Mouse (Mus musculus) CD8-positive naive resting alpha-beta T cell, adult 2 months (primary cell): ENCODE data around the gene Atg4c.
A peak's percentile ranks its signal among the peaks of the same experiment; 100 is the strongest.

ENCODE experiments used
- DNase-seq, 2 experiments: peaks; one replicate each; pipeline ENCODE4 v3.0.0; 2022; ENCODE audit warnings: low read depth in 2 of 2, low spot score in 2 of 2

Gene Atg4c

DNA sequence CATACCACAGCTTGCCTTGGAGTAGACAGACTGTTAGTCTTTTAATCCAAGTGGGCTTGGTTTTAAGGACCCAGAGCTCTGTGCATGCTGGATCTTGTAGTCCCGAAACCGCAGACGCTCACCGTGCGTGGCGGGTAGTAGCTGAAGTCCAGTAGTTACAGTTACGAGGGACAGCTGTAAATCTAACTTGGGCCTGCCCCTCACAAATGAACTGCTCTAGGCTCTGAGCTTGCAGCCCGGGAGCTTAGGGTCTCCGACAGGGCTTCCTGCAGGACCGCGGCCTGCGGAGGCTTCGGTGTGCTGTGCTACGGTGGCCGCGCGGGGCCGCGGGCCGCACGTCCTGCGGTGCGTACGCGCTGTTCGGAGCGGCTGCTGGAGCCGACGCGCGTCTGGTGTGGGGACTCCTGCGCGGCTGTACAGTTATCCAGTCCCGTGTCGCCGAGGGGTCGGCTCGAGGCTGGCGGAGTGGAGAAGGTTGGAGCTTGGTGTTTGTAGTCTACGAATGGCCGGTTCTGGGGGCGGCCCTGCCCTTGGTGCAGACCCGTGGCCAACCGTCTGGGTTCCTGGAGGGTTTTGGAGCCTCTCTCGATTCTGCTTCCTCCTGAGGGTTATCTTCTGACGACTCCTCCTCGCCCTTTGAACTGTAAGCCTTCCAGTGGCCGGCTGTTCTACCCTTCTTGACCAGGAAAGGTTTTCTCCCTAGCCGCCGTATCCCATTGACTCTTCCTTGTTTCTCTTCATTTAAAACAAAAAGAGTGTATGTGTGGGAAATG, at the start of gene Atg4c:
TSS of gene Atg4c (plus strand) at position 125 of the 773 bp plus-strand sequence.
- DNase-seq, result peak; percentile 15 to 29

DNA sequence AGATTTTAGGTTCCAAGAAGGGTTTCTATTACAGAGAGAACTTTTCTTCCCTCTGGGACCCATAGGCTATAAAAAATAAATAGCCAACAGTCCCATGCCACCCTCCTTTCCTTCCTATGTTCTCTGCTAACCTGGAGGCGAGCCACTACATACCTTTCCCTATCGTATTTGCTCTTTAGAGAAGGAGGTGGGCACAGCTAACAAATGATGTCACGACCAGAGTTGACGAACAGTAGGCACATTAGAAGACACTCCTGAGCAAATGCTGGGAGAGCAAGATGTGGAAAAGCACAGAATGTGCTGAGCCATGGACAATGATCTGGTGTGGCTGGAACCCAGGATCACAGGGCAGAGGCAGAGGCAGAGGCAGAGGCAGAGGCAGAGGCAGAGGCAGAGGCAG, 42.3 kb upstream of the Atg4c start:
- DNase-seq, result no peak

DNA sequence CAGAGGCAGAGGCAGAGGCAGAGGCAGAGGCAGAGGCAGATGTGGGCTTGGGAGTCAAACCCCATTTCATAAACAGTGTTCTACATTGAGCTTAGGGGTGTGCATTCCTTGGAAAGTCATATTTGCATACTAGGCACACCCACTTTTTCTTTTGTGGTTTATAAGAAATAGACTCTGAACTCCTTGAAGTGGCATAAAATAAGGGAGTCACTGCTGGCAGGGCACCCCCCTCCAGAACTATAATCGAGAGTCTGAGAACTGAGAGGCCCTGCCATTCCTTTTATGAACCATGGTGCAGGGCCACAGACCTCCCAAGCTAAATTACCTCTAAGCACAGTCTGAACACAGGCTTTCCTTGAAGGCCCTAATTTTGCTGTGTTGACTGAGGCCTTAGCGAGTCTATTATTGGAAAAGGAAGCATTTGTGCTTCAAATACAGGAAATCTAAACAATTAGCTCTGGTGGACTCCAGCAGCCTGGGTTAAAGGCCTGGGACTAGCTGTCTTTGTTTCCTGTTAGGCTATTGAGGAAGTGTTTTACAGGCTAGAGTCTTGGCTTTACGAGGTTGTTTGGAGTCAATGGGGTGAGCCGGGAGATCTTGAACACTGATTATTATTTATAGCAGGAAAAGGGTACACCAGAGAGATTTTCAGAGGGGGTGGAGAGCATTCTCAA, 41.7 kb upstream of the Atg4c start:
- no peak for DNase-seq

DNA sequence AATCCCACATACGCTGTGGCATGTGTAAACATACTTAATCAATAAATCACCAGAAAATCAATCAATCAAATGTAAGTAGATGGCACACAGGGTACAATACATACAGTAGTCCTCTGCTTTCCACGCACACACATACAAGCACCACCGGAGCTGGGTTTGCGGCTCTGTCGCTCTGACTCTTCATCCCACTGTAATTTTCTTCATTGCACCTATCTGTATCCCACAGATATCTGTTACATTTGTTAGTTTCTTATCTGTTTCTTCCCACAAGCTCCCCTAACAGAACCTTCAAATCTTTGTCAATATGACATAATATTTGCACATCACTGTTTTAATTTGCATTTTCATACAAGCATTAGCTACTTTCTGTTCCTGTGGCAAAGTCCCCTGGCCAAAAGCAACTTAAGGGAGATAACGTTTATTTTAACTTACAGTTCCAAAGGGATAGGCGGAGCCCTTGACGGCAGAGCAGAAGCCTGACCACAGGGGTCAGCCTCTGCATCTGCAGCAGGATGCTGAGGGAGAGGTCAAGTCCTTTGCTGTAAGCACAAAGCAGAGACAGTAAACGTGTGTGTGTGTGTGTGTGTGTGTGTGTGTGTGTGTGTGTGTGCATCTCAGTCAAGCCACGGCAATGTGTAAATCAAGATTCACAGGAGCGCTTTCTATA, 37.0 kb upstream of the Atg4c start:
- no peak for DNase-seq

DNA sequence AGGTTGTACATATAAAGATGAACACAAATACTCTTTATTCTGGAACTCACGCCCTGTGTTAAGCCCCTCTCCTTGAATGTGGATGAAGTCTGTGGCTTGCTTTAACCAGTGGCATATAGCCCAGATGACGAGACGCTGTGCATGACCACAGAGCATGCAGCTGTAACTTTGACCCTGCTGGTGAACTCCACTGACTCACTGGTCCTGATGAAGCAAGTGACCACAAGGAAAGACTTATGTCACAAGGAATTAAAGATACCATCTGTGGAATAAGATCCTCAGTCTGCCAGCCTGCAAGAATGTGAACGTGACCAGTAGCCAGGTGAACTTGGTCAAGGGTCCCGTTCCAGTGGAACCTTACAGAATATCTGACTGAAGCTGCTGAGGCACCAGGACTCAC, 35.2 kb upstream of the Atg4c start:
- no peak for DNase-seq

DNA sequence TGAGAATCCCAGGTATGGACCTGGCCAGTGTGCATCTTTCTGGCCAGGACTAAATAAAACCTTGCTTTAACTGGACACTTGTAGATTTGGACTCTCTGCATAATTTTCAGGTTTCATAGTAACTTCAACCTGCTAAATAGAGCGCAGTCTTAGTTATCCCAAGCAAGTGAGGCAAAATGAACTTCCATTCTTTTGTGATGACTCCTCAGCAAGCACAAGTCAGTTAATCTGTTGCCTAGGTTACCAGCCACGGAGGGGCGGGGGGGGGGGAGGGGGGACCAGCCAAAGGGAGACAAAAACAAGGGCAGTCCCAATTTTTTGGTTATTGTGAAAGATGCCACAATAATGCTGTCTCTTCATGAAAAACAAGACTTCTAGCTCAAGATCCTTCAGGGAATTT, 33.3 kb upstream of the Atg4c start:
- no peak for DNase-seq

DNA sequence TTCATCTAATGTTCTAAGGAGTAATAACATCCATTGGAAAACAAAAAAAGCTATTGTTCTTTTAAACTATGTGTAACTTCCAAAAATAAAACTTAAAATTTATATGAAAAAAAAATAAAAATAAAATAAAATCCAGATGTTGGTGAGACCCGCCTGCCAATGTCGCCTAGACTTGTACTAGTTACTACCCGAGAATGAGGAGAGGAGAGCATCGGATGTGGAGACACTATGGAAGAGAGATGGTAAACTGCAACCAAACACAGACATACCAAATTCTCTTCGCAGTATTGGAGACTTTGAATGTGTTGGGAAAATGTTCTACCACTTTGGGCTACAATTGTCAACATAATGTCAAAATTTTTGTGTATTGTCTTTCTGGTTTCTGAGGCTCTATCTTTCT, 32.8 kb upstream of the Atg4c start:
- DNase-seq, result no peak

DNA sequence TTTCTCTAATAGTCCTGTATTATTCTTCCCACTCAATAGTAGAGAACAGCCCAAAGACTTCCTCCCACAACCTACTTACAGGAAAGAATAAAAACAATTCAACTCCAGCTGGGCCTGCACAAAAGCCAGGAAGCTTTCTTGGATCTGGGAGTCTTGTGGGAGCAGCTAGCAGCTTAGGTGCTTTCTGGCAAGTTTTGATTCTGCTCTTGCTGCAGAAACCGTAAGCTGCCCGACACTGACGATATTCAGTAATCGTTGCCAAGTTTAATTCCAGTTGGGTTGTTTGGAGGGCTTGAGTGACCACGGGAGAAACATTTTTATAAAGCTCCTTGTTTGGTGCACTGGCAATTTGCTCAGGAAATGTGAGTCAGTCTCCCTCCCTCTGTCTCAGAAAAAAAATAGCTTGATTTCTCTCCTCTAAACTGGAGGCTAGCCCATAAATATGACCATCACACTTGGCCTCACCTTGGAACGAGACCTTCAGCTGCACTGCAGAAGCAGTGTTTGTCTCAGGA, 32.2 kb upstream of the Atg4c start:
- DNase-seq, result no peak

DNA sequence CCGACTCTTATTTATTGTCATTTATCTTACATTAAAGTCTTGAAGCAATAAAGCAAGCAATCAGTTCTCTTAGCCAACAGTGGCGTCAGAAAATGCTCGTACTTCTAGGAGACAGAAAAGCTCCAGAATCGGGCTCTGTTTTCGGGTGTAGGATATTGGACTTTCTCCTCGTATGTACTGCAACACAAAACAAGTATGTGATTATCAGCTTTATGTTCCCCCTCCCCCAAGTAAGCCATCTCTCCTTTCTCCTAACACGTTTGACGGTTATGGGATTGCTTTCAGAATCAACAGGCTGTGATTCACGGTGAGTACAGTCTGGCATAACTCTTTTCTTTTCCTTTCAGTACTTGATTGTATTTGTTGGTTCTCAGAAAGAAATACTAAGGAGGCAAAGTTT, 30.7 kb upstream of the Atg4c start:
- DNase-seq, result no peak

DNA sequence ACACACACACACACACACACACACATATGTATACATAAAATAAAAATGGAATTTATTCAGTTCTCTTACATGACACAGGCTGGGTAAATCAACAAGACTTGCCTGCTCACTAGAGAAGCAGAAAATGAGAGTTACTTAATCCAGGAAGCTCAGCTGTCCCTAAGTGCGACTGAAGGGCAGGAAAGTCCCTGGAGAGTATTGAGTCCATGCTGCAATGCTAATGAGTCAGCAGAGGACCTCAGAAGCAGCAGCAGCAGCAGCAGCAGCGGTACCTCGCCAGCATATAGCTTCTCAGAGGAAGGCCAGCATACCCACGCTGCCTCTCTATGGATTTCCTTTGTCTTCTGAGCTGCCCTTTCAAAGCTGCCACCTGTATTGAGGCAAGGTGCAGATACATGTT, 30.2 kb upstream of the Atg4c start:
- no peak for DNase-seq

DNA sequence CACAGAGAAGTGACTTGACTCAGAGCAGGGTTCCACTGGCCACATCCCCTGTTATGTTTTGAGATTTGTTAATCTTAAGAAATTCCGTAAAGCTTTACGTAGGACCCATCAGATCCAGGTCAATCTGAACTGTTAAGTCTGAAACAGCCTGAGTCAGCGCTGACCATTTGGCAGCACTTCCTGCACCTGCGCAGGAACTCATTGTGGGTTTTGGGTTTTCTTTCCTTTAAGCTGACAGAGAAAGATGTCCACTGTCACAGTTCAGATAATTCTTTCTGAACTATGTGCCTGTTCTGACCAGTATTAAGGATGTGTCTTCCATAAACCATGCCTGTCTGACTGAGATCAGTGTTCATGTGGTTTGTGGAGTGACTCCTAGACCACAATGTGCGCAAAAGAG, 24.9 kb upstream of the Atg4c start:
- DNase-seq, result no peak

DNA sequence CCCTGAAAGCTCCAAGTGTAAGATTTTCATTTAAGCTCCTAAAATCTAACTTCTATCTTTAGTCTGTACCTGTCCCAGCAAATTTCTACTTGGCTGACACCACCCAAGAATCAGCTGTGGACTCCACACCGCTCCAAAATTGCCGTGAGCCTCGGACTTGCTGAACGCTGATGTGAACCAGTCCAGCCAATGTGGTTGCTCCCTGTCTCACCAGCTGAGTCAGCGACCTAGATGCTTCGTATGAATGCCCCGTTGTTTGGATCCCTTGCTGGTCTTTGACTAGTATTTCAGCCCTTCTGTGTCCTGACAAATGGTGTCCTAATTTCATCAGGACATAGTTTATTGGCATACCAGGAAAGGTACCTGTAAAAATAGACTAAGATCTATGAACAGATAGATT, 19.5 kb upstream of the Atg4c start:
- no peak for DNase-seq

DNA sequence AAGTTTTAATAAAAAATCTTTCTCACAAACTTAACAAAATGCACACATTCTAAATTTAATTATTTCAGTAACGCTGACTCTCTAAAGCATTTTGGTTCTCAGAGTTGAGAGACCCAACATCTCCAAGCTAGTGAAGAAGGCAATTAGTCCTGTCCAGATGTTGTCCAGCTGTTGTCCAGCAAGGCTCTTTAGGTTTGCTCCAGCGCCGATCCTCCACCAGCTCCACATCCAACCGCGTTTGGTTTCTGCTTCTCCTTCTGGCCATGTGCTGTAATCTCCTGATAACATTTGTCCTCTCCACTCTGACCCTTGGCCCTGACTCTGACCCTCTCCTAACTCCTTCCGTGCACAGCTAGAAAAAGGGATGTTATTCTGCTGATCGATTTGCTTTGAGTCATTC, 16.9 kb upstream of the Atg4c start:
- DNase-seq, result no peak

DNA sequence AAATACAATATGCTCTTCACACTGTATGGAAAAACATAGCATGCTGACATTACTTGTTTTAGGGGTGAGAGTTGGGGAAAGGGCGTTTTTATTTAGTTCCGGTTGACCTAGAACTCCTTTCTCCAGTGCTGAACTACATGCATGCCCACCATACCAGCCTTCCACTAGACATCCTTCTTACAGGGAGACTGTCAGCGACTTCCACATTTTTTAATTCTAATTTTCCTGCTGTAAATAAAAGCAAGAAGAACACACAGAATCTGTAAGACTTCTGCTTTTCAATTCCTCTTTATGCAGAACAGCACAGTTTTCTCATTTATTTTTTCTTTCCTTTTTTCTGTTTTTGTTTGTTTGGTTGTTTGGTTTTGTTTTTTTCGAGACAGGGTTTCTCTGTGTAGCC, 16.5 kb upstream of the Atg4c start:
- no peak for DNase-seq

DNA sequence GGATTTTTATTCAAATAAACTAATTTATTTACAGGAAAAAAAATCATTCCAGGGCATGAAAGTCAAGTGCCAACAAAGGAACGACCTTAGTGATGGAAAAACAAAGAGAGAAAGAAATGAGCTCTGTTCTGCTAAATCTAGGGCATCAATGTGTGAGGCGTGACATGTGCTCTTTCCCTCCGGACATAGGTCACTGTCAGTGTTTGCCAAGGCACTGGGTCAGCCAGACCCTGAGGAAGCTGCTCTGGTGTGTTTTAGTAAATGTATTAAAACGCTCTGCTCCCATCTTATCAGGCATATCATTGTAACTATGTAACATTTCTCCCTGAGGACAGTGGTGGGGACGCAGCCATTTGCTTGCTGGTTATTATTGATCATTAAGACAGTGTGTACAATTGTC, 14.9 kb upstream of the Atg4c start:
- DNase-seq, result no peak

DNA sequence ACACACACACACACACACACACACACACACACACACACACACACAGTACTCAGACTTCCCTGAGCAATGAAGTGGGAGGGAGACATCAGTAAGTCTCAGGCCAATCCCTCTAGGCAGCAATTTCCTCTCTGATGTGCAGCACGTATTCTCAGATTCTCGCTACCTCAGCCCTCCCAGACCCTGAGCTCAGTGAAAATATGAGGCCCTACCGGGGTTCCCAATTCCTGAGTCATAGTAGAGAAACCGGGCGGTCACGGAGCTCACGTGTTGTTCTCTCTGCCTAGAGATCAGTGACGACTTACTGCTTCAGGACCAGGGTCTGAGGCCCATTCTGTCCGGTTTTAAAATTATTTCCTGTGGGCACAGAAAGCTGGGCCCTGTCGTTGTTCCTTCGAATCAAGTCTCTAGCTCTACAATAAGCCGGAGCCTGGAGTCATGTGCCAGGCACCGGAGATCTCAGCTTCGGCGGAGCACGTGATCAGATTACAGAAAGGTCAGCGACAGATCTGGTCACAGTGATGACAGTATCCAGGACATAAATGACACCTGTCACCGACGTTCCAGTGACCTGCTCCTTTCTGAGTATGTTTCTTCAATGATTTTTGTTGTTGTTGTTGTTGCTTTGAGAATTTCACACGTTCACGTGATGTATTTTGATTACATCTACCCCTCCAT, 14.2 kb upstream of the Atg4c start:
- no peak for DNase-seq

DNA sequence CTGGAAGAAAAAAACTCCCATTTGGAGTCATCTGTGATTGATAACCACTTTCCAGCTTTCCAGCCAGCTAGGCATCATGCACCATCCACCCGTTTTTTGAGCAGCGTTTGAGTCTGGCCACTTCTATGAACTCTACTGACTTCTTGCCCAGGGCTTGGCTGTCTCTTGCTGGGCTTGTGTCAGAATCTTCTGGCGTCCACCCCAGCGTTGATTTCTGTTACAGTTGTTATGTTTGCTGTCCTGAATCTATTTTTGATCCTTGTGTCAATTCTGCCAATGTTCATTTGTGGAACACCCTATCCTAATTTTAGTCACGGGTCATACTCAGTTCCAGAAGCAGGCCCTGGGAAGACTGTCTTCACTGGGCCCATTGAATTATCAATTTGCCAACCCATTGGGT, 12.8 kb upstream of the Atg4c start:
- no peak for DNase-seq

DNA sequence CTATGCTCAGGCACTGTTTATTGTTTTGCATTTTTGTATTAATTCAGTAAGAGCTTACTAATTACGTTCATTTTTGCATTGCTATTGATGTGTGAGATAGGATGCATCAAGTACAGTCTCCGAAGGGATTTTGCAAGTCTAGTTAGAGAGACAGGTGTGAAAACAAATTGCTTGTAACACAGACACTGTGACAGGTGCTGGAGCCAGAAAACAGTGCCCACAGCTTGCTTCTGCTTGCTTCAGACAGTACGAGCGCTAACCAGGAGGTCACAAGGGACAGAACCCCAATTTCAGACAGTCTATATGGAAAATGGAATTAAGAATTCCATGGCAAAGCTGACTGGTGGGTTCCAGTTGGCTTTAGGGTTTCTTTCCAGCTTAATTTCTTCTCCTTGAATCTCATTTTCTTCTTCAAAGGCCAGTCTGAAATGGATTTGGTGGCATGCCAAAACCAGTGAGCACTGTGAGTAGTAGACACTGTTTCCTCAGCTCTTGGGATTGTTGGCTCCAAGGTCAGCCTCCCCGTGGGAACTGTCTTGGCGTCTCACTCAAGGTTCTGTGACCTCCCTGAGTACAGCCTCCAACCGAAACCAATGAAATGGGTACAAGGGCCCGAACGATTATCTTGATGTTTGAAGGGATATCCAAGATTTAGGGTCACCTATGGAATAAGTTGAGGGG, 11.9 kb upstream of the Atg4c start:
- DNase-seq, result no peak

DNA sequence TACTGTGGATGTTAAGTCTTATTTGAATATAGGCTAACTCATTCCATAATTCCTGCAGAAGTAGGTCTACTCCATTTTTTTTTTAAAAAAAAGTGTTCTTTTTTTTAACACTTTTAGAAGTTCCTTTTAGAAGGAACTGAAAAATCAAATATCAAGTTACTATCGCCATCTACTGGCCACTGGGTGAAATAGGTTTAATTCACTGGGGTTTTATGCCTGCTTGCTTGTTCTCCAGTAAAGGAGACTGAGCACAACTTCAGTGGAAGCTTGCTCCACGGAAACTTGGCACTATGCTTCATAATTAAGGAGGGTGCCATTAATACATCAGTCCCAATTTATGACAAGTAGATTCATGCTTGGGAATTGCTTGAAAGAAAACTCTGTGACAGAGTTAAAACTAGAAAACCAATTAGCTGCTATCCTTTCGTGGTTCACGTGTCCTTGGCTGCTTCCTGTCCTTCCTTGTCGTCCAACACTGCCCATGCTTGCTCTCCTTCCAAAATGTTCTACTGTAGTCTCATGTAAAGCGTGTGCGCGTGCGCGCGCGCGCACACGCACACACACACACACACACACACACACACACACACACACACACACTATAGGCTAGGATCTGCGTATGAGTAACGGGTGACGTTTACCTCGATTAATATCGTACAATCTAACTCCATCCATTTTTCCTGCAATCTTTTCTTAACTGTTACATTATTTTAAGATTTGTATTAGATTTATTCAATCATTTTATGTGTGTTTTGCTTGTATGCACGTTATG, 10.9 kb upstream of the Atg4c start:
- DNase-seq, result no peak

DNA sequence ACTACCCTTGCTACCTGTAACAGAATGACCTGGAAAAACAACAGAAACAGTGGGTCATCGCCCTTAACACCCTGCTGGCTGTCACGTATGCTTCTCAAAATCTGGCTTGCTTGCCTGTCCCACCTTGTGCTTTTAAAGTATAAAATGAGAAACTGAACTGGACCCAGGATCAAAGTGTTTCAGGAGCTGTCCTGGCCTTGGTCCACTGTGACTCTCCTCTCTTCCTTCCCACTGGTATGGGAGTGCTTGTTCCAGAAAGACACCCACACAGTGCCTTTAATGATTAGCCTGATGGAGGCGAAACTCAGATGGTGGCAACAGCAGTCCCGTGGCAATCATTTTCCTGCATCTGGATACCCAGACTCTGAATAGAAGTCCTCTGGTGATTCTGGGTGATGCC, 9.1 kb upstream of the Atg4c start:
- no peak for DNase-seq
